Mouse (Mus musculus) midbrain, embryonic 11.5 days (tissue): Measurements from ENCODE around the gene Olfr1122. TPM values are rescaled to one million over a fixed set of nuclear protein-coding genes. Genes with fewer than 3 reads are reported as not detected.

ENCODE experiments used
- ATAC-seq: fragments of 200-750 bp; cut with Nextera tagmentation; 2 replicates; pipeline ENCODE4 v1.8.0; 2017; ENCODE audit warnings: moderate TSS enrichment, moderate library complexity; ENCODE audit not compliant: low FRiP score
- DNase-seq: peaks from one replicate; pipeline ENCODE4 v3.0.0; 2015; ENCODE audit warnings: low spot score; ENCODE audit errors: missing footprints
- H3K27ac ChIP-seq: fragments of 300-500 bp; sonication (generic); 2 replicates; pipeline ENCODE4 v1.5.1; 2014; ENCODE audit warnings: low read depth, low read length
- H3K27me3 ChIP-seq: fragments of 300-500 bp; sonication (generic); 2 replicates; pipeline ENCODE4 v1.6.1; 2014; ENCODE audit warnings: mild to moderate bottlenecking, low read length, moderate library complexity, mixed read lengths; ENCODE audit not compliant: control insufficient read depth, insufficient read depth
- H3K36me3 ChIP-seq: fragments of 300-500 bp; sonication (generic); 2 replicates; pipeline ENCODE4 v1.6.1; 2014; ENCODE audit warnings: mild to moderate bottlenecking, low read length, moderate library complexity, mixed read lengths; ENCODE audit not compliant: control insufficient read depth, insufficient read depth
- H3K4me1 ChIP-seq: fragments of 300-500 bp; sonication (generic); 2 replicates; pipeline ENCODE4 v1.6.1; 2014; ENCODE audit warnings: low read length; ENCODE audit not compliant: control insufficient read depth, insufficient read depth
- H3K4me2 ChIP-seq: fragments of 300-500 bp; sonication (generic); 2 replicates; pipeline ENCODE4 v1.6.1; 2014; ENCODE audit warnings: mild to moderate bottlenecking, moderate library complexity
- H3K4me3 ChIP-seq: fragments of 300-500 bp; sonication (generic); 2 replicates; pipeline ENCODE4 v1.5.1; 2014; ENCODE audit warnings: low read depth, low read length
- H3K9ac ChIP-seq: fragments of 300-500 bp; sonication (generic); 2 replicates; pipeline ENCODE4 v1.6.1; 2014; ENCODE audit warnings: low read length
- H3K9me3 ChIP-seq: fragments of 300-500 bp; sonication (generic); 2 replicates; pipeline ENCODE4 v1.6.1; 2016; ENCODE audit warnings: low read length; ENCODE audit not compliant: control insufficient read depth
- WGBS: fragments of 180-500 bp; shearing (Covaris S2); extraction: QIAGEN DNeasy Blood & Tissue Kit; methylation state at CpG from one replicate; pipeline ENCODE4 v1.1.7; 2014; 5-methylcytosine and 5-hydroxymethylcytosine counted together
- polyA plus RNA-seq: library from polyadenylated mRNA; unstranded; fragments of >200 nt; fragmentation: Nextera tagmentation; extraction: Ambion mirVana; gene quantifications from 2 replicates; pipeline ENCODE4 v1.2.1, GENCODE M21; 2014

Gene Olfr1122
- polyA plus RNA-seq, 1 experiment from 2014 or later = not detected

DNA sequence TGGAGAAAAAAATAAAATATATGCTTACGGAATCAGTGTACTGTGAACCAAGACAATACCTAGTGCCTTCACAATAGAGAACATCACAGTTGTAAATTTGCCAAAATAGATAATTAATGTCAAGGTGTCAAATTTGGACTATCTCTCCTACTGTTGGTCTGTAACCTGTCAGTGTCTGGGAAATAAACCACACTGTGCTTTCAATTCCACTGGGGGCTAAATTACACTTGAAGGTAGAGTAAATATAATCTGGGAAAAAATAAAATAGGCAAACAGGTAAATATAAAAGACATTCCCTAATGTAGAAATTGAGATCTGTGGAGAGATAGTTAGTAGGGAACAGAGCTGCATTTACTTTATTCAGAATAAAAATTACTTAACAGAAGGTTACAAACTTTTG, 44.3 kb downstream of the Olfr1122 start, which contains the start of gene Olfr1124:
TSS of gene Olfr1124 (plus strand) at position 301 of the 400 bp plus-strand sequence.
- 87% methylated on average over 1 of the region's 1 CpGs for WGBS
- H3K27me3 ChIP-seq = no peaks in the 10 kb centered on the region

GRCm38 (mm10) chr2:87437731-87438130, 52.1 kb downstream of the Olfr1122 start:
- Histone ChIP-seq H3K4me2 (no peak overlapping the region), H3K36me3 (no peaks in the 10 kb centered on the region), H3K4me1 (no peaks in the 10 kb centered on the region), H3K27ac (no peak overlapping the region), H3K9ac (no peak overlapping the region), H3K4me3 (no peak overlapping the region), H3K9me3 (no peaks in the 10 kb centered on the region), H3K27me3 (no peaks in the 10 kb centered on the region)
- no peak for ATAC-seq
- DNase-seq = no peak
- 91% methylated on average over 16 of the region's 16 CpGs for WGBS

More for the DNA sequence above, 44.3 kb downstream of the Olfr1122 start, which contains the start of gene Olfr1124:
- H3K4me3 ChIP-seq = no peak within 1 kb of the TSS
- no peak within 1 kb of the TSS for H3K4me2 ChIP-seq
- H3K9me3 ChIP-seq = no peaks in the 10 kb centered on the region
- no peaks in the 10 kb centered on the region for H3K36me3 ChIP-seq
- ATAC-seq = no peak
- H3K4me1 ChIP-seq = no peaks in the 10 kb centered on the region
- no peak within 1 kb of the TSS for H3K27ac ChIP-seq
- no peak within 1 kb of the TSS for H3K9ac ChIP-seq
- DNase-seq = no peak

Other genes starting within 250 kb of the Olfr1122 start
- gene Olfr1110, start 245.5 kb upstream of the Olfr1122 start, polyA plus RNA-seq = not detected in 2 replicates
- not detected in 2 replicates for gene Olfr1111, start 233.2 kb upstream of the Olfr1122 start, polyA plus RNA-seq
- not detected in 2 replicates for gene Olfr1112, start 198.1 kb upstream of the Olfr1122 start, polyA plus RNA-seq
- not detected in 2 replicates for gene Olfr1113, start 176.9 kb upstream of the Olfr1122 start, polyA plus RNA-seq
- gene Olfr1115, start 137.8 kb upstream of the Olfr1122 start, polyA plus RNA-seq = not detected in 2 replicates
- not detected in 2 replicates for gene Olfr1116, start 118.3 kb upstream of the Olfr1122 start, polyA plus RNA-seq
- not detected in 2 replicates for gene Olfr1118, start 78.3 kb upstream of the Olfr1122 start, polyA plus RNA-seq
- gene Olfr1120, start 31.0 kb upstream of the Olfr1122 start, polyA plus RNA-seq = not detected in 2 replicates
- gene Olfr1121, start 16.0 kb upstream of the Olfr1122 start, polyA plus RNA-seq = not detected in 2 replicates
- gene Olfr1123, start 30.8 kb downstream of the Olfr1122 start, polyA plus RNA-seq = not detected in 2 replicates
- not detected in 2 replicates for gene Olfr1124, start 44.4 kb downstream of the Olfr1122 start, polyA plus RNA-seq
- not detected in 2 replicates for gene Olfr1126, start 68.1 kb downstream of the Olfr1122 start, polyA plus RNA-seq
- not detected in 2 replicates for gene Pramel7, start 111.2 kb downstream of the Olfr1122 start, polyA plus RNA-seq
- not detected in 2 replicates for gene Pramel6, start 120.7 kb downstream of the Olfr1122 start, polyA plus RNA-seq
- gene Olfr153, start 145.9 kb downstream of the Olfr1122 start, polyA plus RNA-seq = not detected in 2 replicates
- not detected in 2 replicates for gene Olfr1128, start 159.7 kb downstream of the Olfr1122 start, polyA plus RNA-seq
- not detected in 2 replicates for gene Olfr1129, start 188.1 kb downstream of the Olfr1122 start, polyA plus RNA-seq
- gene Olfr1130, start 220.4 kb downstream of the Olfr1122 start, polyA plus RNA-seq = not detected in 2 replicates
- not detected in 2 replicates for gene Olfr1131, start 241.3 kb downstream of the Olfr1122 start, polyA plus RNA-seq